Comparison of ENCODE assay signal across 11 mouse cellular contexts in the genomic region with DNA sequence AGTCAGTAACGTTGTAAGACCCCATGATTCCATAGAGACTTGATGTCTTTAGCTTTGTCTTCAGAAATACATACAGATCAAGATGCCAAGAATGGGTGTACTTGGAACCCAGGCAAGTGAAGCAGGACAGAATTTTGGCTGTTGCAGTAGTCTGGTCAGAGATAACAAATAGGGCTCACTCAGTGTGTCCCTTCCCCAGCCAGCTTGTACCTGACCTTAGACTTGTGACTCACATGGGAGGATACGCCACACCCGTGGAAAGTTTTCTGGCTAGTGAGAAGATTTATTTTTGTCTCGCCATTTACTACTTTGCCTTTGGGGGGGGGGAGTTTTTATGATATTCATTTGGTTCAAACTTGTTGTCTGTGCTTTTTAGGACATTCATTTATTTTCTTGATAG.
A peak's percentile ranks its signal among the peaks of the same experiment; 100 is the strongest.
DNase-seq lines count a peak whose midpoint lies in the region; TF ChIP-seq lines count a peak whose summit lies in the region.
"Had no signal": no experiment of that assay in that cellular context is flagged by ENCODE, and none has a peak within 500 bp of the region (broad histone marks: within the 10 kb centered on the region; RNA-seq: fewer than 3 reads in every experiment).

No protein-coding gene starts in this region.

- TF ChIP-seq CTCF in gastrocnemius, adult 2 months (IDR thresholded peaks at IDR 0.05) = no peak

- intact Hi-C loops in gastrocnemius, adult 2 months (cut with DNase I) = loop anchor here (5.0 kb wide), 1 partner anchor 47 kb away; no protein-coding TSS in a partner anchor
- intact Hi-C loops in gastrocnemius, postnatal 14 days (cut with DNase I; ENCODE audit: low total_unique reads) = no loop called here

- DNase-seq in gastrocnemius, adult 2 months = peak; percentile 68
- no peak for DNase-seq in gastrocnemius, postnatal 14 days
- DNase-seq in testis, postnatal 14 days (ENCODE audit: low spot score) = peak; percentile 21
- DNase-seq in testis, postnatal 10 days (ENCODE audit: low spot score) = no peak
- DNase-seq in kidney, adult 8-10 months = peak; percentile 14 to 23
- peak; percentile 39 for DNase-seq in lung, postnatal 36 days
- DNase-seq in left cerebral cortex, adult 18-20 months (ENCODE audit: low spot score in 2 of 2) = no peak
- no peak for DNase-seq in B cell, adult 2 months
- DNase-seq: cerebellum, adult 9-11 months; layer of hippocampus, postnatal 36 days; thymus, postnatal 4 days had no signal

- peak overlapping the region; percentile 85 for H3K27ac ChIP-seq in gastrocnemius, adult 2 months

- no peak overlapping the region; the same call in 1 of the 2 replicates for H3K4me3 ChIP-seq in gastrocnemius, adult 2 months

Comparison
In these comparisons a context has a peak if more than half of its experiments do, and no peak if none do; other contexts are left out.
1. DNase-seq: peak in gastrocnemius, adult 2 months (single experiment), testis, postnatal 14 days (single experiment), kidney, adult 8-10 months (2 of 2) and lung, postnatal 36 days (single experiment); none in gastrocnemius, postnatal 14 days (single experiment), testis, postnatal 10 days (single experiment), left cerebral cortex, adult 18-20 months (0 of 2) and B cell, adult 2 months (0 of 2).